Mouse (Mus musculus) midbrain, embryonic 12.5 days (tissue): ENCODE results near the gene Stk39. TPM values are rescaled to one million over a fixed set of nuclear protein-coding genes. Genes with fewer than 3 reads are reported as not detected.
A peak's percentile ranks its signal among the peaks of the same experiment; 100 is the strongest.

Experiments used
- ATAC-seq: fragments of 200-750 bp; cut with Nextera tagmentation; 2 replicates; pipeline ENCODE4 v1.8.0; 2017; ENCODE audit warnings: low read depth, moderate TSS enrichment, moderate library complexity; ENCODE audit not compliant: low FRiP score
- H3K27ac ChIP-seq: fragments of 300-500 bp; sonication (generic); replicated peaks from 2 replicates; pipeline ENCODE4 v1.5.1; 2016; ENCODE audit warnings: mild to moderate bottlenecking
- H3K27me3 ChIP-seq: fragments of 300-500 bp; sonication (generic); 2 replicates; pipeline ENCODE4 v1.6.1; 2016; ENCODE audit warnings: mild to moderate bottlenecking
- H3K36me3 ChIP-seq: fragments of 300-500 bp; sonication (generic); 2 replicates; pipeline ENCODE4 v1.6.1; 2016
- H3K4me1 ChIP-seq: fragments of 300-500 bp; sonication (generic); 2 replicates; pipeline ENCODE4 v1.6.1; 2016
- H3K4me2 ChIP-seq: fragments of 300-500 bp; sonication (generic); replicated peaks from 2 replicates; pipeline ENCODE4 v1.6.1; 2016; ENCODE audit warnings: mild to moderate bottlenecking, moderate library complexity
- H3K4me3 ChIP-seq: fragments of 300-500 bp; sonication (generic); 2 replicates; pipeline ENCODE4 v1.5.1; 2016; ENCODE audit warnings: mild to moderate bottlenecking
- H3K9ac ChIP-seq: fragments of 300-500 bp; sonication (generic); replicated peaks from 2 replicates; pipeline ENCODE4 v1.6.1; 2016; ENCODE audit warnings: mild to moderate bottlenecking, moderate library complexity
- H3K9me3 ChIP-seq: fragments of 300-500 bp; sonication (generic); 2 replicates; pipeline ENCODE4 v1.6.1; 2016; ENCODE audit warnings: mild to moderate bottlenecking
- WGBS: fragments of 180-500 bp; shearing (Covaris S2); methylation state at CpG from one replicate; pipeline ENCODE4 v1.1.7; 2016; 5-methylcytosine and 5-hydroxymethylcytosine counted together
- polyA plus RNA-seq: library from polyadenylated mRNA; unstranded; fragments of >200 nt; fragmentation: Nextera tagmentation; extraction: Ambion mirVana; gene quantifications from 2 replicates; pipeline ENCODE4 v1.2.1, GENCODE M21; 2016

Stk39 gene
- polyA plus RNA-seq, 1 experiment from 2014 or later, result 52.5 TPM

DNA sequence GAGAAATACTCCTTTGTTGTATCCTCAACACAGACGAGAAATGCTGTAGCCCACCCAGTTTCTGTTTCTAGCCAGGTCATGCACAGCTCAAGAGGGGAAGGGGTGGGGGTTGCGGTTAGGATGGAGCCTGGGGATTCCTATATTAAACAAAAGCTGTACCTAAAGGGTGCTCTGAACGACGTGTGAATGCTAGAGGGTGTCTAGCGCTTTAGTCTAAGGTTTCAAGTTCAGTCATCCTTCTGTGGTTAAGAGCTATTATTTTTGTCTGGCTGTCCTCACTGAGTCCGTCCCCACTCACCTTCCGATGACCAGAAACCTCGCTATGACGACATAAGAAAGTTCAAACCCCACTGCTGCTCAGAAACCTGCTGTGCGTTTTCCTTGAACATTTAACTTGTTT lies 182.9 kb downstream of the Stk39 start:
- no peak overlapping the region for H3K4me2 ChIP-seq
- no peaks in the 10 kb centered on the region for H3K9me3 ChIP-seq
- ATAC-seq, result no peak
- peaks cover 3% of the 10 kb centered on the region; the same call in 1 of the 2 replicates for H3K36me3 ChIP-seq
- no peak overlapping the region for H3K27ac ChIP-seq
- H3K27me3 ChIP-seq, result no peaks in the 10 kb centered on the region
- H3K4me1 ChIP-seq, result no peaks in the 10 kb centered on the region
- H3K4me3 ChIP-seq, result no peak overlapping the region
- WGBS, result 83% methylated on average over 10 of the region's 10 CpGs
- H3K9ac ChIP-seq, result no peak overlapping the region

- Histone ChIP-seq H3K27me3 (no peaks in the 10 kb centered on the region), H3K36me3 (peaks cover 3% of the 10 kb centered on the region; the same call in 1 of the 2 replicates), H3K4me1 (no peaks in the 10 kb centered on the region), H3K4me2 (no peak overlapping the region), H3K27ac (no peak overlapping the region), H3K9me3 (no peaks in the 10 kb centered on the region), H3K9ac (no peak overlapping the region), H3K4me3 (no peak overlapping the region)
- ATAC-seq, result no peak
- 96% methylated on average over 10 of the region's 10 CpGs for WGBS
These were observed 184.0 kb downstream of the Stk39 start for GRCm38 (mm10) chr2:68288106-68288505.

DNA sequence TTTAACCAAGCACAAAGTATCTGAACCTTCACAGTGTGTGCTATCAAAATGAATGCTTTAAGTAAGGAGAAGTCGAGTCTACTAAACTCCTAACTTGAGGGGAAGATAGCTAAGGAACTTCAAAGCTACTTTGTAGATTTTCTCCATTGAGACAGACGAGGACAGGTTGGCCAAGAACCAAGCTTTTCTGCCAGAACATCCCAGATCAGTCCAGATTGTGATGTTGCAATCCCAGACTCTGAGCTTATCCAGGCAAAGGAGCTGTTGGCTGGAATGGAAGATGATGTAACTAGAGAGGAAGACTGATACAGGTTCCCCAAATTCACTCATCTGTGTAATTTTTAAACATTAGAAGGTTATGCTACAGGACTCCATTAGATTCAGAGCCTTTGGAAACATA lies 187.7 kb downstream of the Stk39 start:
- Histone ChIP-seq H3K4me2 (no peak overlapping the region), H3K27ac (no peak overlapping the region), H3K4me3 (no peak overlapping the region), H3K4me1 (no peaks in the 10 kb centered on the region), H3K9me3 (no peaks in the 10 kb centered on the region), H3K9ac (no peak overlapping the region), H3K27me3 (no peaks in the 10 kb centered on the region), H3K36me3 (peaks cover 17% of the 10 kb centered on the region)
- no peak for ATAC-seq
- 82% methylated on average over 2 of the region's 2 CpGs for WGBS

DNA sequence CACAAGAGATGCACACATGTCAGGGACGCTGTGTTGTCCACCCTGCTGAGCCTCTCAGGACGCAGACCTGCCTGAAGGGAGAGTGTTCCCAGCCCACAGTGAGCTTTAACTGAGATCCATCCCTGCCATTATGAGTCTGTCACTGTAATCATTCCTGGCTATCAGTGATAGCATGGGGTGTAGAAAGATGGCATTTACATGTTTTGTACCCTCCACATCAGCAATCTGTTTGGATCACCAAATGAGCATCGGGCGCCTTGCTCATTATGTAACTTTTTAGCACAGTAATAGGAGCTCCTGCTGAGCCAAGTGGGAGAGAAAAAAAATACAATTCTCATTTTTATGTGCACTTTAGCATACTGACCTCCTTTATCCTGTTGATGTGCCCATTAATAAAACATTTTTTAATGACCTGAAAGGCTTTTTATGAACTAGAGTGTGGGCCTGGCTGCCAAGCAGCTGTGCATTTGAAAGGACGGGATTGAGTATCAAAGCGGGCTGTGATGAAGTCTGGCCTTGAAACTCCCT lies 189.0 kb downstream of the Stk39 start:
- no peak overlapping the region for H3K4me2 ChIP-seq
- peaks cover 17% of the 10 kb centered on the region for H3K36me3 ChIP-seq
- H3K27me3 ChIP-seq, result no peaks in the 10 kb centered on the region
- H3K9me3 ChIP-seq, result no peaks in the 10 kb centered on the region
- no peaks in the 10 kb centered on the region for H3K4me1 ChIP-seq
- 0 out of 2 replicates have a peak overlapping the region, but pooled peaks have one; percentile 15 for H3K27ac ChIP-seq
- peak; percentile 54 for ATAC-seq
- WGBS, result 82% methylated on average over 6 of the region's 6 CpGs
- H3K9ac ChIP-seq, result no peak overlapping the region
- H3K4me3 ChIP-seq, result no peak overlapping the region

DNA sequence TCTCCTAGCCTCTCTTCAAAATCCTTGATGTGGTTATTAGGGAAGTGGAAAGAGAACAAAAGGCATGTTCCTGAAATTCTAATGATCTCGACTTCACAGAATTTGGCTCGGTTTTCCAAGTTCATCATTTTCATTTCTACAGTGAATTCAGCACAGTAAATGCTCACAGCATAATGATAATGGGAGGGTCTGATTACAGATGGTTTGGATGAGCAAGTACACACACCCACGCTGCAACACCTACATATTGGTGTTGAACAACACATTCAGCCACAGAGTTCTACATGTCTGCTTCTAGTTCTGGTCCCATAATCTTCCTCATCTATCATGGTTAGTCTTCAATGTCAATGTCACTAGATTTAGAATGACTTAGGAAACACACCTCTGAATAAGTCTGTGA lies 190.5 kb downstream of the Stk39 start:
- no peaks in the 10 kb centered on the region for H3K27me3 ChIP-seq
- H3K9me3 ChIP-seq, result no peaks in the 10 kb centered on the region
- H3K4me3 ChIP-seq, result no peak overlapping the region
- H3K9ac ChIP-seq, result no peak overlapping the region
- no peak for ATAC-seq
- no peak overlapping the region for H3K27ac ChIP-seq
- H3K36me3 ChIP-seq, result peaks cover 14% of the 10 kb centered on the region
- no peak overlapping the region for H3K4me2 ChIP-seq
- H3K4me1 ChIP-seq, result no peaks in the 10 kb centered on the region
- 93% methylated on average over 3 of the region's 3 CpGs for WGBS

- no peaks in the 10 kb centered on the region for H3K27me3 ChIP-seq
- peaks cover 10% of the 10 kb centered on the region for H3K36me3 ChIP-seq
- ATAC-seq, result no peak
- no peaks in the 10 kb centered on the region for H3K9me3 ChIP-seq
- 63% methylated on average over 4 of the region's 4 CpGs for WGBS
- no peak overlapping the region for H3K27ac ChIP-seq
- H3K4me2 ChIP-seq, result no peak overlapping the region
- H3K4me1 ChIP-seq, result no peaks in the 10 kb centered on the region; the same call in 1 of the 2 replicates
- H3K9ac ChIP-seq, result no peak overlapping the region
- no peak overlapping the region for H3K4me3 ChIP-seq
These were observed 200.8 kb downstream of the Stk39 start for GRCm38 (mm10) chr2:68271301-68271700.

GRCm38 (mm10) chr2:68270836-68271235 lies 201.2 kb downstream of the Stk39 start:
- Histone ChIP-seq H3K27me3 (no peaks in the 10 kb centered on the region), H3K4me2 (no peak overlapping the region), H3K9ac (no peak overlapping the region), H3K27ac (no peak overlapping the region), H3K36me3 (peaks cover 10% of the 10 kb centered on the region), H3K4me1 (no peaks in the 10 kb centered on the region; the same call in 1 of the 2 replicates), H3K9me3 (no peaks in the 10 kb centered on the region), H3K4me3 (no peak overlapping the region)
- ATAC-seq, result no peak
- WGBS, result 91% methylated on average over 6 of the region's 6 CpGs

- Histone ChIP-seq H3K9me3 (no peaks in the 10 kb centered on the region), H3K27me3 (no peaks in the 10 kb centered on the region)
- 89% methylated on average over 4 of the region's 4 CpGs for WGBS
These were observed 202.4 kb downstream of the Stk39 start for GRCm38 (mm10) chr2:68269646-68270045.

GRCm38 (mm10) chr2:68264826-68265225 lies 207.2 kb downstream of the Stk39 start:
- Histone ChIP-seq H3K27ac (no peak overlapping the region), H3K9me3 (no peaks in the 10 kb centered on the region), H3K9ac (no peak overlapping the region), H3K36me3 (0 out of 2 replicates have a peak, but pooled peaks cover 3% of the 10 kb centered on the region), H3K4me3 (no peak overlapping the region), H3K4me2 (no peak overlapping the region), H3K27me3 (no peaks in the 10 kb centered on the region), H3K4me1 (no peaks in the 10 kb centered on the region)
- WGBS, result 93% methylated on average over 5 of the region's 5 CpGs
- no peak for ATAC-seq

More at GRCm38 (mm10) chr2:68269646-68270045, 202.4 kb downstream of the Stk39 start:
- Histone ChIP-seq H3K4me3 (no peak overlapping the region), H3K36me3 (peaks cover 11% of the 10 kb centered on the region), H3K27ac (no peak overlapping the region), H3K9ac (no peak overlapping the region), H3K4me1 (no peaks in the 10 kb centered on the region; the same call in 1 of the 2 replicates), H3K4me2 (no peak overlapping the region)
- no peak for ATAC-seq

DNA sequence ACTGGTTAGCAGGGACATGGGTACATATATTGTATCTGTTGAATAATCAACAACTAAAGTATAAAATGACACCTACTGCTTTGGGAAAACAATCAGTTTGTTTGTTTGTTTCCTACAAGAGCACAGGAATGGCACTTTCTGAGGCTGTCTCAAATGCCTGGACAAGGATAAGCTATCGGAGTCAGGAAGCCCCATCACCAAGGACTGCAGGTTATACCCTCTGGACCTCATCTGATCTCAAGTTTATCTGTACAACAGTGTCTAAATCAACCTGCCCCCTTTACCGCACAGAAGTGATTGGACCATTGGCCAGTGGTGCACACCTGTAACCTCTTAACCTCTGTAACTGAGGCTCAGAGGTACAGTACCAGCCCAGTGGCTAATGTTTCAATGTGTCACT lies 211.2 kb downstream of the Stk39 start:
- peaks cover 3% of the 10 kb centered on the region; the same call in 1 of the 2 replicates for H3K4me1 ChIP-seq
- no peaks in the 10 kb centered on the region for H3K27me3 ChIP-seq
- 92% methylated on average over 2 of the region's 2 CpGs for WGBS
- H3K9ac ChIP-seq, result no peak overlapping the region
- ATAC-seq, result no peak
- H3K27ac ChIP-seq, result no peak overlapping the region
- H3K9me3 ChIP-seq, result no peaks in the 10 kb centered on the region
- no peak overlapping the region for H3K4me3 ChIP-seq
- no peak overlapping the region for H3K4me2 ChIP-seq
- 0 out of 2 replicates have a peak, but pooled peaks cover 10% of the 10 kb centered on the region for H3K36me3 ChIP-seq

- H3K4me3 ChIP-seq, result no peak overlapping the region
- H3K27me3 ChIP-seq, result no peaks in the 10 kb centered on the region
- H3K9me3 ChIP-seq, result no peaks in the 10 kb centered on the region
- WGBS, result 71% methylated on average over 6 of the region's 6 CpGs
- 0 out of 2 replicates have a peak, but pooled peaks cover 7% of the 10 kb centered on the region for H3K36me3 ChIP-seq
- H3K9ac ChIP-seq, result no peak overlapping the region
- no peak for ATAC-seq
- no peak overlapping the region for H3K27ac ChIP-seq
- peaks cover 3% of the 10 kb centered on the region; the same call in 1 of the 2 replicates for H3K4me1 ChIP-seq
- no peak overlapping the region for H3K4me2 ChIP-seq
These were observed 214.5 kb downstream of the Stk39 start for GRCm38 (mm10) chr2:68257571-68257970.

DNA sequence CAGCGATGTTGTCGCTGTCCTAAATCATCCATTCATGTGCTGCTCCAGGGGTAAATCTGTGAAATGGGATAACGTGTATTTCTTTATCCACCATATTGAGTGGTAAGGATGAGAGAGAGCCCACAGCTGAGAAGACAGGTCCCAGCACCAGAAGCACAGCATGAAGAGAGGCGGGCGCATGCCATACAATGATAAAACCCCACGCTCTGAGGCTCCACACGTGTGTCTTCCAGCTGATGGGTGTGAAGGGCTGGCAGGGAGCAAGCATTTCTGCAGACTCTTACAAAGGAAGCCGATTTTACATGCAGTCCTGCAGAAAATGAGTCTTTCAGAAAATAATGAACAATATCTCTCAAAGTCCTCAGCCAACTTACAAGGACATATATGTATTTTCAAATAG lies 215.6 kb downstream of the Stk39 start:
- no peak for ATAC-seq
- 89% methylated on average over 8 of the region's 8 CpGs for WGBS
- Histone ChIP-seq H3K4me2 (no peak overlapping the region), H3K36me3 (0 out of 2 replicates have a peak, but pooled peaks cover 7% of the 10 kb centered on the region), H3K4me3 (no peak overlapping the region), H3K9me3 (no peaks in the 10 kb centered on the region), H3K4me1 (peaks cover 13% of the 10 kb centered on the region), H3K27me3 (no peaks in the 10 kb centered on the region), H3K27ac (no peak overlapping the region), H3K9ac (no peak overlapping the region)

DNA sequence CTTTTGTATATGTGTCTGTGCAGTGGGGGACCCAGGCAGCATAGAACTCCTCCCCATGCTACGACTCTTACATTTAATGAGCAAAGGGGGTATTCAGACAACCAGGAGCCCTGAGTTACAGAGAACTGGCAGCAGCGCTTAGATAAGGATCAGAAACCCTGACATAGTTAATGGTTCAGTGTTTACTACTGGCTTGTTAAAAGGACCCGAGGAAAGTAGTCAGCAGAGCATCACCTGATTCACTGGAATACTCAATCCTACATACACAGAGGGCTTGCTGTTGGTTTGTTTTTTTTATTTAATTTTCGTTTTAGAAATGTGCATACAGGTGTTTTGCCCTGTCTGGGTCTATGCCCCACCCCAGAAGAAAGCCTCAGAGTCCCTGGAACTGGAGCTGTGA lies 217.3 kb downstream of the Stk39 start:
- no peak overlapping the region for H3K27ac ChIP-seq
- 81% methylated on average over 4 of the region's 4 CpGs for WGBS
- no peak overlapping the region for H3K4me2 ChIP-seq
- H3K4me3 ChIP-seq, result no peak overlapping the region
- ATAC-seq, result no peak
- H3K36me3 ChIP-seq, result 0 out of 2 replicates have a peak, but pooled peaks cover 7% of the 10 kb centered on the region
- H3K9me3 ChIP-seq, result no peaks in the 10 kb centered on the region
- H3K4me1 ChIP-seq, result peaks cover 19% of the 10 kb centered on the region
- H3K27me3 ChIP-seq, result no peaks in the 10 kb centered on the region
- no peak overlapping the region for H3K9ac ChIP-seq
